Mouse (Mus musculus) cerebellum, adult 2 months (tissue): Measurements from ENCODE around the gene 2510002D24Rik. TPM values are rescaled to one million over a fixed set of nuclear protein-coding genes. Genes with fewer than 3 reads are reported as not detected.

Source experiments
- DNase-seq, 2 experiments: peaks; one replicate each; pipeline ENCODE4 v3.0.0; 2021
- H3K27ac ChIP-seq: fragments of 200-500 bp; 2 replicates; pipeline ENCODE4 v1.5.1; 2012; ENCODE audit warnings: low read length, control low read depth, inconsistent platforms; ENCODE audit not compliant: insufficient read depth
- H3K27me3 ChIP-seq: fragments of 200-500 bp; 2 replicates; pipeline ENCODE4 v1.6.1; 2012; ENCODE audit warnings: inconsistent platforms, mild to moderate bottlenecking, low read length, moderate library complexity; ENCODE audit not compliant: control insufficient read depth, insufficient read depth
- H3K4me1 ChIP-seq: fragments of 200-500 bp; 2 replicates; pipeline ENCODE4 v1.6.1; 2011; ENCODE audit warnings: low read length; ENCODE audit not compliant: control insufficient read depth, insufficient read depth
- H3K4me3 ChIP-seq: fragments of 200-500 bp; replicated peaks from 2 replicates; pipeline ENCODE3; 2011; ENCODE audit warnings: mild to moderate bottlenecking, low read depth, low read length, control low read depth; ENCODE audit not compliant: insufficient read depth
- CTCF ChIP-seq: fragments of 200-500 bp; IDR thresholded peaks from 2 replicates; pipeline ENCODE4 v1.5.1; 2011; ENCODE audit warnings: low read depth, mild to moderate bottlenecking, control low read depth, low read length, moderate library complexity, borderline replicate concordance; ENCODE audit not compliant: insufficient read depth
- POLR2A ChIP-seq: fragments of 200-500 bp; IDR thresholded peaks from 2 replicates; pipeline ENCODE4 v1.6.1; 2011; ENCODE audit warnings: low read length, control low read depth, borderline replicate concordance; ENCODE audit not compliant: insufficient read depth
- WGBS: fragments of 180-500 bp; shearing (Covaris S2); methylation state at CpG from one replicate; pipeline ENCODE4 v1.1.7; 2018; 5-methylcytosine and 5-hydroxymethylcytosine counted together
- polyA plus RNA-seq: library from polyadenylated mRNA; depleted of rRNA; stranded (reverse); fragments of >200 nt; gene quantifications from 2 replicates; pipeline ENCODE4 v1.2.3, GENCODE M21; 2012

2510002D24Rik gene
- polyA plus RNA-seq, 1 experiment: 55.2 TPM

- DNase-seq: no peak
- Histone ChIP-seq H3K4me1 (no peaks in the 10 kb centered on the region; the same call in 1 of the 2 replicates), H3K27ac (no peak overlapping the region), H3K4me3 (no peak overlapping the region), H3K27me3 (no peaks in the 10 kb centered on the region)
- TF ChIP-seq POLR2A (no peak), CTCF (no peak)
- WGBS: 93% methylated on average over 5 of the region's 5 CpGs
Measured at GRCm38 (mm10) chr16:18809001-18809400, 27.4 kb upstream of the 2510002D24Rik start.

GRCm38 (mm10) chr16:18811032-18811431 is 25.3 kb upstream of the 2510002D24Rik start:
- H3K27ac ChIP-seq: no peak overlapping the region
- 5% methylated on average over 5 of the region's 5 CpGs for WGBS

GRCm38 (mm10) chr16:18811468-18812384 is 24.7 kb upstream of the 2510002D24Rik start, which contains the start of the genes Ufd1 and Cdc45:
Gene Ufd1, plus strand, starts transcription at chr16:18811779.
Gene Cdc45, minus strand, starts transcription at chr16:18811987.
- H3K4me3 ChIP-seq: peak within 1 kb of the TSS; percentile 84
- under 1% methylated on average over 42 of the region's 42 CpGs for WGBS
- no peaks in the 10 kb centered on the region; the same call in 1 of the 2 replicates for H3K4me1 ChIP-seq
- no peak for TF ChIP-seq CTCF
- peak; percentile 65; the same call in 1 of the 2 replicates for TF ChIP-seq POLR2A
- peak within 1 kb of the TSS; percentile 12; the same call in 1 of the 2 replicates for H3K27ac ChIP-seq
- no peaks in the 10 kb centered on the region for H3K27me3 ChIP-seq
- DNase-seq: peak; percentile 87 to 94

More at GRCm38 (mm10) chr16:18811032-18811431, 25.3 kb upstream of the 2510002D24Rik start:
- Histone ChIP-seq H3K4me1 (no peaks in the 10 kb centered on the region; the same call in 1 of the 2 replicates), H3K4me3 (peak overlapping the region; percentile 84), H3K27me3 (no peaks in the 10 kb centered on the region)
- DNase-seq: no peak
- TF ChIP-seq POLR2A (no peak), CTCF (no peak)

GRCm38 (mm10) chr16:18812385-18812910 is 23.9 kb upstream of the 2510002D24Rik start:
- Histone ChIP-seq H3K4me1 (no peaks in the 10 kb centered on the region; the same call in 1 of the 2 replicates), H3K27me3 (no peaks in the 10 kb centered on the region), H3K27ac (peak overlapping the region; percentile 12; the same call in 1 of the 2 replicates), H3K4me3 (peak overlapping the region; percentile 84)
- TF ChIP-seq CTCF (no peak), POLR2A (no peak)
- WGBS: 2% methylated on average over 31 of the region's 31 CpGs
- no peak for DNase-seq

- no peak for TF ChIP-seq CTCF
- TF ChIP-seq POLR2A: no peak
- no peak for DNase-seq
- H3K4me3 ChIP-seq: no peak overlapping the region
- WGBS: 67% methylated on average over 1 of the region's 1 CpGs
- no peaks in the 10 kb centered on the region for H3K4me1 ChIP-seq
- no peak overlapping the region for H3K27ac ChIP-seq
- no peaks in the 10 kb centered on the region for H3K27me3 ChIP-seq
Measured at GRCm38 (mm10) chr16:18822356-18822755, 14.0 kb upstream of the 2510002D24Rik start.

GRCm38 (mm10) chr16:18822925-18823324 is 13.5 kb upstream of the 2510002D24Rik start:
- H3K4me3 ChIP-seq: no peak overlapping the region
- TF ChIP-seq POLR2A: no peak
- TF ChIP-seq CTCF: no peak
- 37% methylated on average over 4 of the region's 4 CpGs for WGBS
- H3K27ac ChIP-seq: no peak overlapping the region
- no peaks in the 10 kb centered on the region for H3K27me3 ChIP-seq
- no peak for DNase-seq
- H3K4me1 ChIP-seq: no peaks in the 10 kb centered on the region

- DNase-seq: no peak
- Histone ChIP-seq H3K27me3 (no peaks in the 10 kb centered on the region), H3K4me1 (no peaks in the 10 kb centered on the region), H3K27ac (no peak overlapping the region), H3K4me3 (no peak overlapping the region)
- TF ChIP-seq CTCF (no peak), POLR2A (no peak)
- WGBS: 95% methylated on average over 3 of the region's 3 CpGs
Measured at GRCm38 (mm10) chr16:18828630-18829029, 7.7 kb upstream of the 2510002D24Rik start.
